Mouse (Mus musculus): ENCODE data around the gene Gypa. TPM values are rescaled to one million over a fixed set of nuclear protein-coding genes. Genes with fewer than 3 reads are reported as not detected.
A peak's percentile ranks its signal among the peaks of the same experiment; 100 is the strongest.

Gene Gypa
- not detected for total RNA-seq (2021)

DNA sequence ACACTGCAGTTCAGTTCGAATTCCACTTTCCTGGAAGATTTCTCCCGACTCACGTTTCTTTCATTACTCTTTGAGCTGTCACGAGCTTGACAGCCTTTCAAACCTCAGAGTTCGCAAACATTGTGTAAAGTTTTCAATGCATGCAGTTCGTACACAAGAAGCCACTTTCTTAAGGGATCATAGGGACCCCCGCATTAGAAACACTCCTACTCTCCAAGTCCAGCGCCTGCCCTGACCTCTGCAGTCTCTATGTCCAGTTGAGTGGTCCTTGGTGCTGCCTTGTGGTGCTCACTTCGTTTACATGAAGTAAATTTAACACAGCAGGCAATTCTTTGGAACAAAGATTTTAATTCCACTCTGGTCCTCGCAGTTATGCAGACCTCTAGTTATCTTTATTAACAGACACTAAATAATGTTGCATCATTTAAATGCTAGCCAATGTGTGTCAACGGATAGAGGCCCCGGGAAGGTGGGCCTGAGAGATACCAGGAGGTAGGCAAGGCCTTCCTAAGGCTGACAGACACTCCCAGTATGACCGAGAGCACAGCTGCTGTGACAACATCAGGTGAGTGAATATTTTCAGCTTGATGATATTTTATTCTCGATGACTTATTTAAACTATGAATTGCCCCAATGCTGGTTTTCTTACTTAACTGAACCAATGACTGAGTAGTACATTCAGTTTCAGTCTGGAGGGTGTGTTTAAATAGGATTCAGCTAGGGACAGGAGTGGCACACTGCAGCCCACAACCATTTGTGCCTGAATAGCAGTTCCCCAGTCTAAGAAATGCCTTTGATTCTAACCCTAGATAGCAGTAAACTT lies at the start of gene Gypa:
Gypa (plus strand) TSS at position 259 of the 823 bp plus-strand sequence.
- DNase-seq = no peak
- intact Hi-C loops (cut with DNase I) = loop anchor here (5.0 kb wide), 2 partner anchors 194 to 219 kb away; no protein-coding TSS in a partner anchor

DNA sequence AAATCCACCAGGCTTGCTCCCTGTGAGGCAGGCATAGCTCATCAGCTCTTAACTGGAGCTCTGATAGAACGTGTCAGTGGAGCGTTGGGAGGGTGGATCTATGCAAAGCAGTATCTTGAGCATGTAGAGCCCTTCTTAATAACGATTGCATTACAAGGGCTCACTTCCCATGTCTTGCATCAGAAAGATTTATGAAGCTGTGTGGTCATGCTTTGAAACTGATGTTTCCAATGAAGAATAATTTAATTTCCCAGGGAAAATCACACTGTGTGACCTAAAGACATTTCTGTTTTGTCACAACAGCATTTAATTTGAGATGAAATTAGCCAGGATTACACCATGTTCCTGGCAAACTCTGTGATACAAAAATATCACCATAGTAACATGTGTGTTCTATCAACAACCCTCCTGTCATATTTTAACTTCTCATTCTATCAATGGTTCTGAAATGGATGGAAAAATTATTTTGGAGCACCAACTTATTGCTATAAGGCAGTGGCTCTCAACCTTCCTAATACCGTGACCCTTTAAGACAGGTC lies 49.0 kb upstream of the Gypa start:
- intact Hi-C loops (cut with DNase I) = no loop called here
- no peak for DNase-seq

DNA sequence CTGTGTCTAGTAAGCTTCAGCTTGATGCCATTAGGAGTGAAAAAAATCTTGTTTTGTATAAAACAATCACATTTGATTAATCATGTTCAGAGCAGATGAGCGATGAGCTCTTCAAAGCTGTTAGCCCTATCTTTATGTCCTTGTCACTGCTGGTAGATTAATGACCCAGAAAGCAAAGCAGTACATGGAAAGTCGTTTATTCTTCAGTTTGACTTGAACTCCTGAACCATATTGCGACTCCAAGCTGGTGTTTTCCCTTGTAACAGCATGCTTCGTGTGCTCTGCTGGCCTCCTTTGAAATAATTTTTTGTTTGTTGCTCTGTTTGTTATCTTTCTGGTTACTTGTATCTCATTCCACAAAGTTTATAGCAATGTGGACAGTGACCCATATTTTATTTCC lies 46.4 kb upstream of the Gypa start:
- DNase-seq = no peak
- intact Hi-C loops (cut with DNase I) = no loop called here

GRCm38 (mm10) chr8:80451938-80452690 lies 41.5 kb upstream of the Gypa start:
- intact Hi-C loops (cut with DNase I) = no loop called here
- no peak for DNase-seq

GRCm38 (mm10) chr8:80463450-80463917 lies 30.1 kb upstream of the Gypa start:
- intact Hi-C loops (cut with DNase I) = no loop called here
- no peak for DNase-seq

GRCm38 (mm10) chr8:80474971-80475370 lies 18.6 kb upstream of the Gypa start:
- no peak for DNase-seq
- intact Hi-C loops (cut with DNase I) = loop anchor here (10.0 kb wide), 1 partner anchor 420 kb away; the partner anchor contains the start of gene Hhip

GRCm38 (mm10) chr8:80478156-80478555 lies 15.4 kb upstream of the Gypa start:
- intact Hi-C loops (cut with DNase I) = loop anchor here (10.0 kb wide), 1 partner anchor 423 kb away; the partner anchor contains the start of gene Hhip
- DNase-seq = no peak

DNA sequence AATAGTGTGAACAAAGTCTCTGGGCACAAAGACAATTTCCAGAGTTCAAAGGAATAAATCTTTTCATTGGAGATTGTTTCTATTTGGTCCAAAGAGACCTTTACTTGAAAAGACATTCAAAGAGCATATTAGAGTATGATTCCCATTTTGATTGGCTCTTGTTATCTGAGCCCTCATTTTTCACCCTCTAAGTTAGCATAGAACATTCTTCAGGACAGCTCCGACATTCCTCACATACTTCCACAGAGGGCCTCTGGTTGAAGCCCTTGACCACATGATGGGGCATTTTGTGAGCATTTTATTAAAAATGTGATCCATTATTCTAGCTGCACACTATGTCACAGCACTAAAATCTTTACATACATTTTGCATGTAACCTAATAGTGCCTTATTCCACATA lies 14.5 kb upstream of the Gypa start:
- no peak for DNase-seq
- intact Hi-C loops (cut with DNase I) = loop anchor here (10.0 kb wide), 1 partner anchor 424 kb away; the partner anchor contains the start of gene Hhip

GRCm38 (mm10) chr8:80482173-80482572 lies 11.4 kb upstream of the Gypa start:
- intact Hi-C loops (cut with DNase I) = loop anchor here (2.0 kb wide), 1 partner anchor 749 kb away; no protein-coding TSS in a partner anchor

DNA sequence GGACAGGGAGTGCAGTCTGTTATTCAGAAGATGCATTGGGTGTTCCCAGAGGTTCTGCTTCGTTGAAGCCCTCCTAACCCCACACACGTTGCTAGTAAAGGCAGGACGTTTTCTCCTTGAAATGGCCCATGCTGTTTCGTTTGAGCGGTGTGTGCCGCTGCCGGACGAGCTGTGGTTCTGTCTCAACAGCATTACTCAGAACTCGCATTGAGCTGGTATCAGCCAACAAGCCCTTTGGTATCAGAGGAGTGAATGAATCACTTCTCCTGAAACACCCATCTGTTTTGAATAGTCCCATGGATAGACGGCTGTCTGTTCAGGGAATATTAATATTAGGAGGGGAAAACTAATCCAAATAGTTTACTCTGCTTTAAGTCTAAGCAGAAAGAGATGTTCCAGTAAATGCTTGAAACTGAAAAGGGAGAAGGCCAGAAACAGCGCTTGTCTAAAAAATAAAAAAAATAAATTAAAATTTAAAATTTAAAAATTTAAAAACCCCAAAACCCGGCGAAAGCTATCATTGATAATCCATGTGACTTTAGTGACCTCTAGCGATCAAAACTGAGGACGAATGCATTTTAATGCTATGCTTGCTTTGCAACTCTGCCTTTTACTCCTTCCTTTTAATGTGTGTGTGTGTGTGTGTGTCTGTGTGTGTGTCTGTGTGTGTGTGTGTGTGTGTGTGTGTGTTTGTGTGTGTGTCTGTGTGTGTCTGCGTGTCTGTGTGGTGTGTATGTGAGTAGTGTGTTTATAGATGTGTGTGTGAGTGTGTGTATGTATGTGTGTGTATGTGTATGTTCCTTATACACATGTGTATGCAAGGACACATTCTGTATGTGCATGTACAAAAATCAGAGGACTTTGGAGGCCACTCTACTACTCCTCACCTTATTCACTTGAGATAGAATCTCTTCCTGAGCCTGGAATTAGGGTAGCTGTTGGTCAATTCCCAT lies 10.5 kb upstream of the Gypa start:
- no peak for DNase-seq

More at GRCm38 (mm10) chr8:80482173-80482572, 11.4 kb upstream of the Gypa start:
- DNase-seq = no peak

GRCm38 (mm10) chr8:80491562-80491961 lies 2.0 kb upstream of the Gypa start:
- no peak for DNase-seq
- intact Hi-C loops (cut with DNase I) = loop anchor here (5.0 kb wide), 2 partner anchors 196 to 221 kb away; no protein-coding TSS in a partner anchor

More for the DNA sequence above, 10.5 kb upstream of the Gypa start:
- intact Hi-C loops (cut with DNase I) = loop anchor here (2.0 kb wide), 1 partner anchor 750 kb away; no protein-coding TSS in a partner anchor

GRCm38 (mm10) chr8:80492987-80493441 lies 567 bp upstream of the Gypa start:
- intact Hi-C loops (cut with DNase I) = loop anchor here (5.0 kb wide), 2 partner anchors 194 to 219 kb away; no protein-coding TSS in a partner anchor
- DNase-seq = peak; percentile 53

- DNase-seq = no peak
- intact Hi-C loops (cut with DNase I) = loop anchor here (5.0 kb wide), 2 partner anchors 193 to 218 kb away; no protein-coding TSS in a partner anchor
These were observed 722 bp downstream of the Gypa start for GRCm38 (mm10) chr8:80494346-80494660.

GRCm38 (mm10) chr8:80494819-80495218 lies 1.2 kb downstream of the Gypa start:
- intact Hi-C loops (cut with DNase I) = loop anchor here (5.0 kb wide), 2 partner anchors 192 to 217 kb away; no protein-coding TSS in a partner anchor
- no peak for DNase-seq

DNA sequence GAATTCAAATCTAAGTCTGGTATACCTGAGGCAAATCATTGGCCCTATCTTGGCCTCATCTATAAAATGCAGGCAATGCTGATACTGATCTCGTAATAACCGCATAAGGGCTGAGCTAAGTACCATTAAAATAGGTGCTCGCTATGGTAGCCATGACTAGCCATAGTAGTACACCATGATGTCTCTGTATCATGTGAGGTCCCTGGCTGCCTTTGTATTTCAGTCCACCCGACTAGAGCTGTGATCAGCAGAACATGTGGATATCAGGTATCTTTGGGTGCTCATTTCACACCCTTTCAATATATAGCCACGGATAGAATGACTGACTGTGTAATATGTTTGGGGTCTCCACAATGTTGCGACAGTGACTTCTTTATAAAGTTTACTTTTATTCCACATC lies 1.9 kb downstream of the Gypa start:
- DNase-seq = no peak
- intact Hi-C loops (cut with DNase I) = no loop called here

- DNase-seq = no peak
- intact Hi-C loops (cut with DNase I) = no loop called here
These were observed 3.7 kb downstream of the Gypa start for GRCm38 (mm10) chr8:80497323-80497722.

GRCm38 (mm10) chr8:80500244-80500643 lies 6.7 kb downstream of the Gypa start:
- intact Hi-C loops (cut with DNase I) = no loop called here
- DNase-seq = no peak

DNA sequence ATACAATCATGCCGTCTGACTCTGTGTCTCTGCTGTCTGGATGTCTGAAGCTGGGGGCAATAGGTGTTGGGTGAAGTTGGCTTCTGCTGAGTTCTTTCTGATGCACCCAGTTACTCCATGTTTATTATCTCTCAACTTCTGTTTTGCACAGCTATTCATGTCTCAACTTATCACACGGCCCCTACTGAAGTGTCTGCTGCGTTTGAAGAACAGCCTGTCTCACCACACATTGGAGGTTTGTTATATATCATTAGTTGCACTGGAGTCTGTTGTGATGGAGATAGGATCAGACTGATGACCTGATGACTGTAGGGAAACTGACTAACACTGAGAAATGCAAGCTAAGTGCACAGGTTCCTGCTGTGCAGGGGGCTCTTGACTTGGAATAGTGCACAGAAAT lies 7.2 kb downstream of the Gypa start:
- DNase-seq = no peak
- intact Hi-C loops (cut with DNase I) = no loop called here

DNA sequence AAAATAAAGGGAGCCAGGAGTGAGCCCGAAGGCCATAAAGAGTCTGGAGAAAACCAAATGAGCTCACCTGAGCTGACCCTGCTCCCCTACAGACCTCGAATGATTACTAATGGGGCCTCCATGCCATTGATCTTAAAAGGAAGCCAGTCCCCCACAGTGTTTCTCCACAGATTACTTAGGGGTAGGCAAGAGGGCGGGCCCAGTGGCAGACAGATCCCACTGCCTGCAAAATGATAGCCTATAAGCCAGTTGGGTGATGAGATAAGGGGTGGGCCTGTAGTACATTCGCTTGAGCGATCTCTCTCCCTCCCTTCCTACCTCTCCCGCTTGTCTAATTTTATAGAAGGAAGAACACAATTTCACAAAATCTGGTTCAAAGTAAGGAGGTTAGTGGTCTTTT lies 7.7 kb downstream of the Gypa start:
- DNase-seq = no peak
- intact Hi-C loops (cut with DNase I) = no loop called here
